Mouse (Mus musculus) intestine, postnatal 0 days (tissue): ENCODE data around the gene Efemp1. TPM values are rescaled to one million over a fixed set of nuclear protein-coding genes. Genes with fewer than 3 reads are reported as not detected.

Experiments
- ATAC-seq: fragments of 200-750 bp; cut with Nextera tagmentation; 2 replicates; pipeline ENCODE4 v1.8.0; 2017; ENCODE audit warnings: mild to moderate bottlenecking, moderate TSS enrichment, moderate library complexity
- H3K27ac ChIP-seq: fragments of 300-500 bp; sonication (generic); 2 replicates; pipeline ENCODE4 v1.5.1; 2014; ENCODE audit warnings: mild to moderate bottlenecking, low read depth, low read length, moderate library complexity
- H3K27me3 ChIP-seq: fragments of 300-500 bp; sonication (generic); replicated peaks from 2 replicates; pipeline ENCODE4 v1.6.1; 2014; ENCODE audit warnings: low read length, mixed read lengths; ENCODE audit not compliant: control insufficient read depth, insufficient read depth
- H3K36me3 ChIP-seq: fragments of 300-500 bp; sonication (generic); 2 replicates; pipeline ENCODE4 v1.6.1; 2014; ENCODE audit warnings: mild to moderate bottlenecking, moderate library complexity; ENCODE audit not compliant: control insufficient read depth, insufficient read depth
- H3K4me1 ChIP-seq: fragments of 300-500 bp; sonication (generic); replicated peaks from 2 replicates; pipeline ENCODE4 v1.6.1; 2014; ENCODE audit warnings: antibody characterized with exemption, low read length, mixed read lengths; ENCODE audit not compliant: control insufficient read depth, insufficient read depth
- H3K4me2 ChIP-seq: fragments of 300-500 bp; sonication (generic); replicated peaks from 2 replicates; pipeline ENCODE4 v1.6.1; 2014; ENCODE audit warnings: low read depth, mild to moderate bottlenecking, moderate library complexity
- H3K4me3 ChIP-seq: fragments of 300-500 bp; sonication (generic); 2 replicates; pipeline ENCODE4 v1.5.1; 2014; ENCODE audit warnings: low read depth, low read length
- H3K9ac ChIP-seq: fragments of 300-500 bp; sonication (generic); 2 replicates; pipeline ENCODE4 v1.6.1; 2014; ENCODE audit warnings: mild to moderate bottlenecking, low read depth, low read length
- H3K9me3 ChIP-seq: fragments of 300-500 bp; sonication (generic); 2 replicates; pipeline ENCODE4 v1.6.1; 2016; ENCODE audit warnings: mixed run types; ENCODE audit not compliant: control insufficient read depth
- CTCF ChIP-seq: sonication (generic); IDR thresholded peaks from 2 replicates; pipeline ENCODE4 v1.5.1; 2016; ENCODE audit warnings: low read depth, mild to moderate bottlenecking, control low read depth, antibody characterized with exemption, moderate library complexity
- WGBS: fragments of 180-500 bp; shearing (Covaris S2); extraction: QIAGEN DNeasy Blood & Tissue Kit; methylation state at CpG from one replicate; pipeline ENCODE4 v1.1.7; 2014; 5-methylcytosine and 5-hydroxymethylcytosine counted together
- polyA plus RNA-seq: library from polyadenylated mRNA; unstranded; fragments of >200 nt; fragmentation: Nextera tagmentation; extraction: Ambion mirVana; gene quantifications from 2 replicates; pipeline ENCODE4 v1.2.1, GENCODE M21; 2015

Efemp1 gene
- polyA plus RNA-seq, 1 experiment from 2014 or later: 8.3 TPM

DNA sequence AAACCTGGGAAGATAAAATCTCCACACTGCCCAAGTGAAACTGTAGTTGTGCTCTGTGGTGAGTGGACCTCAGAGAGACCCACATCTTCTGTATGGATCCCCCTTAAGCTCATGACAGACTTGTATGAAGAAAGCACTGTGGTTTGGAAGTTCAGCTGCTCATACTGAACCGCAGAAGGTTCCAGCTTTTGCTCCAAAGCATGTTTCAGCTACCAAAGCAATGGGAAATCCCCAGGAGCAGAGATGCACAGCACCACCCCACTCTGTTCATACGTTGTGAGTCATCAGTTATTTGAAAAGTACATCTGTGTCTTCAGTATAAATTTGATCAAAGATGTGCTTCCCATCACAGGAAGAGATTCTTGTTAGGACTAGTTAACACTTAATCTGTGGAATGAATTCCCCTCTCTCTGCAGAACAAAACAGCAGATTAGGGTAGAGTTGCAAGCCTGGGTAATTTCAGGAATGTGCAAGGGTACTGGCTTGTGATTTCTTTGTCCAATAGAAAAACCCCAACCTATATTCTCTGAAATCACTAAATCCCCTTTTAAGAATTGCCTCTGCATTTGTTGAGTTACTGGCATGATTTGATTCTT lies 28.5 kb downstream of the Efemp1 start:
- Histone ChIP-seq H3K27ac (no peak overlapping the region), H3K4me2 (no peak overlapping the region), H3K9ac (no peak overlapping the region), H3K4me1 (no peaks in the 10 kb centered on the region), H3K9me3 (no peaks in the 10 kb centered on the region), H3K4me3 (no peak overlapping the region), H3K36me3 (no peaks in the 10 kb centered on the region), H3K27me3 (no peaks in the 10 kb centered on the region)
- 72% methylated on average over 2 of the region's 2 CpGs for WGBS
- no peak for ATAC-seq
- no peak for TF ChIP-seq CTCF

DNA sequence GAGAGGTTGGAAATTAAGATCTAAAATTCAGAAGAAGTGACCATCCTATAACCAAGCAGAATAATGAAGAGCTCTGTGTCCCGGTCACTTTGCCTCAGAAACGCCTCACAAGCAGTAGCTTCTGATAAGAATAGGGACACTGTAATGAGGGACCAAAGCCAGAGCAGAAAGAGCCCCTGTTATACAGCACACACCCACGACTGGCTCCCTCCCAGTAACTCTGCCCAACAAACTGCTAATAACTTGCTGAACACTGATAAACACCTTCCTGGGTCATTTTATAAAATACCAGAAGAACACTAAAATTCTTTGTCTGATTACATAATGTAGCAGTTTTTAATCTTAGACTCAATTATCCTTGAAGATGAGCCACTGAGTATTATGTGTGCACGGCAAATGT lies 30.1 kb downstream of the Efemp1 start:
- H3K27me3 ChIP-seq: no peaks in the 10 kb centered on the region
- no peaks in the 10 kb centered on the region for H3K36me3 ChIP-seq
- H3K9me3 ChIP-seq: no peaks in the 10 kb centered on the region
- no peak for ATAC-seq
- H3K9ac ChIP-seq: no peak overlapping the region
- no peak overlapping the region for H3K4me3 ChIP-seq
- WGBS: 53% methylated on average over 4 of the region's 4 CpGs
- H3K27ac ChIP-seq: no peak overlapping the region
- no peak for TF ChIP-seq CTCF
- no peak overlapping the region for H3K4me2 ChIP-seq
- no peaks in the 10 kb centered on the region for H3K4me1 ChIP-seq

DNA sequence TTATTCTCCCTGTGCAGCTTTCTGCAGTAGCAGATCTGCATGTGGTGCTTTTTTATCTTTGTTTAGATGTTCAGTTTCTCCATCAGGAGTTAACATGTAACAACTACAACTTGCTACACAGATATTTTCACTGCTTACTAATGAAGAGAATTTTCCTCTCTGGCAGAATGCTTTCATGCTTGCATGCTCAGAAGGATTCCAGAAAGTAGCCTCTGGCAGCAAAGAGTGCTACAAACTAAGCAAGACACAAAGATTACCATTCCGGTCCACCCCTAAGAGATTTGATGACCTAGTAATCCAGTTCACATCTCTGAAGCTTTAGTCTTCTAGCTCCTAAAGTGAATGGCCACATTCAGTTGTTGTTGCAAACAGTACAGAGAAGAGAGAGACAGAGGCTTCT lies 36.5 kb downstream of the Efemp1 start:
- no peak overlapping the region for H3K9ac ChIP-seq
- ATAC-seq: no peak
- no peaks in the 10 kb centered on the region for H3K27me3 ChIP-seq
- no peak for TF ChIP-seq CTCF
- no peak overlapping the region for H3K27ac ChIP-seq
- no peaks in the 10 kb centered on the region for H3K36me3 ChIP-seq
- H3K9me3 ChIP-seq: no peaks in the 10 kb centered on the region
- no peak overlapping the region for H3K4me3 ChIP-seq
- no peak overlapping the region for H3K4me2 ChIP-seq
- no peaks in the 10 kb centered on the region for H3K4me1 ChIP-seq
- WGBS: 95% methylated on average over 1 of the region's 1 CpGs

DNA sequence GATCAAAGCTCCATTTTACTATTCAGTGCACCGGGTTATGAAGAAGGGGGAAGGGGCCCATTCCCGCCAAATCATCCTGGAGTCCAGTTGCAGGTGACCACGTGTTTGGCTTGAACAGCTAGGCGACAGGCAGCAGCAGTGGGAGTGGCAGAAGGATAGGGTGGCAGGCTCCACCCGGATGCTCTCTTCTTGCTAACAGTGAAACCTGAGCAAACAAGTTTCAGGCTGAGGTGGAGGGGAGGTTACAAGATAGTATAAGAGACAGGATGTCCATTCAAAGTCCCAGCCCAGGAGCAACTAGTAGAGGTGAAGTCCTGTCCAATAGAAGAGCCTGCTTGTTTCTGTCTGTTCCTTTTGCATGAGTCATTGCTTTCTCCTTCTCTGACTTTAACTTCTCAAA lies 38.5 kb downstream of the Efemp1 start:
- no peaks in the 10 kb centered on the region for H3K27me3 ChIP-seq
- no peaks in the 10 kb centered on the region for H3K9me3 ChIP-seq
- no peak for ATAC-seq
- no peaks in the 10 kb centered on the region for H3K4me1 ChIP-seq
- H3K4me2 ChIP-seq: no peak overlapping the region
- WGBS: 47% methylated on average over 5 of the region's 5 CpGs
- no peak for TF ChIP-seq CTCF
- no peaks in the 10 kb centered on the region for H3K36me3 ChIP-seq
- H3K9ac ChIP-seq: no peak overlapping the region
- H3K27ac ChIP-seq: no peak overlapping the region
- H3K4me3 ChIP-seq: no peak overlapping the region

DNA sequence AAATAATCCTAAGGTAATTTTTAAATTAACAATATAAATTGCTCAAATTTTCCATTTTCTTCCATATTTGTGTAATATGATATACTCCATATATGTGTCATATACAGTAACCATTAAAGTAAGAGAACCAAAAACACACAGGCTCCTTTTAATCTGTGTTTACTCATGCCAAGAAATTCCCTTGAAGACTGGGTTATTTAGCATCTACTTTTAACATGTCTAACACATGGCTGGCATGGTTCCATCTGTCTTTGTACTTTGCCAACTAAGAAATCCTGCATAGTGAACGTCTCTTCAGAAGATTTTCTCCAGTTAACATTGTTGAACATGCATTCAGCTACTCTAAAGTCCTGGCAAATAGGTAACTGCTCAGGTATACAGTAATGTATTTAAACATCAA lies 46.4 kb downstream of the Efemp1 start:
- Histone ChIP-seq H3K9me3 (no peaks in the 10 kb centered on the region), H3K4me1 (no peaks in the 10 kb centered on the region), H3K4me2 (no peak overlapping the region), H3K36me3 (no peaks in the 10 kb centered on the region), H3K27ac (no peak overlapping the region), H3K27me3 (no peaks in the 10 kb centered on the region), H3K9ac (no peak overlapping the region), H3K4me3 (no peak overlapping the region)
- 52% methylated on average over 1 of the region's 1 CpGs for WGBS
- TF ChIP-seq CTCF: no peak
- ATAC-seq: no peak

DNA sequence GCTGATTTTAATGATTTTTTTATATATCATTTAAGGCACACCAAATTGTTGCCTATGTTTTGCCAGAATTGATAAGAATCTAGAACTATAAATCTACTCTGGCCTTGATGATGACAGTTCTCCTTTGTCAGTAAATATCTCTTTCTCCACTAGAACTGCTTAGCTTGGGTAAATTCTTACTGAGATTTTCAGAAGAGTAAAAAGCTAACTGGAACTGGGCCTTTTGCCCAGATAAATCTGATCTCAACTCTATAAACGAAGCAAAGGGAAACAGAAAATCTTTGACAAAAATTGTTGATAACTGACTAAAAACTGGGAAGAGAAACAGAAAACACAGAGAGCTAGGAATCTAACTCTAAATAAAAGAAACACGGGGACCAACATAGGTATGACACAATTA lies 51.6 kb downstream of the Efemp1 start:
- H3K36me3 ChIP-seq: no peaks in the 10 kb centered on the region
- H3K4me1 ChIP-seq: no peaks in the 10 kb centered on the region
- H3K4me2 ChIP-seq: no peak overlapping the region
- no peak for TF ChIP-seq CTCF
- H3K9me3 ChIP-seq: no peaks in the 10 kb centered on the region
- WGBS: 65% methylated on average over 2 of the region's 2 CpGs
- no peaks in the 10 kb centered on the region for H3K27me3 ChIP-seq
- no peak for ATAC-seq
- H3K4me3 ChIP-seq: no peak overlapping the region
- H3K27ac ChIP-seq: no peak overlapping the region
- H3K9ac ChIP-seq: no peak overlapping the region

DNA sequence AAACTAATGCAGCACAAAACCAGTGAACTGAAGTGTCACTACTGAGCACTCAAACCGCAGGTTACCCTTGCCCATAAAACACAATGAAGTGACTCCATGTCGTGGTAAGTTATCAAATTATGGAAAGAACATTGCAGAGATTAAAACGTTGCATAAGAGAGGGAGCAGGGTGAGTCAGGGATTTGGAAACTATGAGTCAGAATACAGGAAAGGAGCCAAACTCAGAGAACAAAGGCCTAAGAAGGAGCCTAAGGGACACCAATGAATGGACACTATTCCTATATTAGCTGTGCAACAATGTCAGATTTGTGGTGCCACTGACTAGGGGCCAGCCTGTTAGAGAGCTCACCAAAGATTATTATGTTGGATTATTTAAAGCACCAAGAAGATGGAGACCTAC lies 53.3 kb downstream of the Efemp1 start:
- no peak overlapping the region for H3K9ac ChIP-seq
- H3K9me3 ChIP-seq: no peaks in the 10 kb centered on the region
- H3K27ac ChIP-seq: no peak overlapping the region
- no peaks in the 10 kb centered on the region for H3K4me1 ChIP-seq
- no peak overlapping the region for H3K4me3 ChIP-seq
- H3K27me3 ChIP-seq: no peaks in the 10 kb centered on the region
- no peak for TF ChIP-seq CTCF
- no peaks in the 10 kb centered on the region for H3K36me3 ChIP-seq
- ATAC-seq: no peak
- no peak overlapping the region for H3K4me2 ChIP-seq
- 47% methylated on average over 3 of the region's 3 CpGs for WGBS
